Mouse (Mus musculus) adrenal gland, postnatal 10 days (tissue): ENCODE data around the gene Nck2. TPM values are rescaled to one million over a fixed set of nuclear protein-coding genes. Genes with fewer than 3 reads are reported as not detected.
"Not testable (repeated sequence)": the region's sequence is repeated elsewhere in the genome, so short reads cannot be mapped to it uniquely, and the experiment has no call there.

Experiments
- DNase-seq: peaks from one replicate; pipeline ENCODE4 v3.0.0; 2021; ENCODE audit warnings: mixed read lengths
- total RNA-seq, 2 experiments: library from RNA; stranded (reverse); gene quantifications; 2 replicates each; pipeline ENCODE4 v1.2.3; 2021

Nck2 gene
- total RNA-seq, 2 experiments from 2014 or later: 27.0 to 33.9 TPM

DNA sequence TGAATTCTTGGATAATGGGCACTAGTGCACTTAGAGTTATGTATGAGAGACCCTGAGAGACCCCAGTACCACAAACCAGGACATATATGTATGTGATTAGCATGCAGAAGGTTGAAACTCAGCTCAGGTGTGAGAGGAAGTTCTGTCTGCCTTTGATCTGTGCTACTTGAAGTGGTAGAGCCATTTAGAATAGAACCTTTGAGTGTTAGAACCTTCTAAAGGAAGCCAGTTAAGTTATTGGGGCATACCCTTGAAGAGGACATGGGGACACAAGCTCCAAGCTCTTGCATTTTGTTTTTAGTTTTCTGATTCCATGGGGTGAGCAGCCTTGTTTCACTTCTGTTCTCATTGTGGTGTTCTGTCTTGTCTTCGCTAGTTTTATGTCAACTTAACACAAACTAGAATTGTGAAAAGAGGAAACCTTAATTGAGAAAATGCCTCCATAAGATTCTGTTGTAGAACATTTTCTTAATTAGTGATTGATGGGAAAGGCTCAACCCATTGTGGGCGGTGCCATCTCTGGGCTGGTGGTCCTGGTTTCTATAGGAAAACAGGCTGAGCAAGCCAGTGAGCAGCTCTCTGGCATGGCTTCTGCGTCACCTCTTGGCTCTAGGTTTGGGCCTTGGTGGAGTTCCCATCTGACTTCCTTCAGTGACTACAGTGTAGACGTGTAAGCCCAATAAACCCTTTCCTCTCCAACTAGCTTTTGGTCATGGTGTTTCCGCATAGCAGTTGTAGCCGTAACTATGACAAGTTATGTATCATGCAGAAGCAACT, 57.0 kb downstream of the Nck2 start:
- DNase-seq: no peak

DNA sequence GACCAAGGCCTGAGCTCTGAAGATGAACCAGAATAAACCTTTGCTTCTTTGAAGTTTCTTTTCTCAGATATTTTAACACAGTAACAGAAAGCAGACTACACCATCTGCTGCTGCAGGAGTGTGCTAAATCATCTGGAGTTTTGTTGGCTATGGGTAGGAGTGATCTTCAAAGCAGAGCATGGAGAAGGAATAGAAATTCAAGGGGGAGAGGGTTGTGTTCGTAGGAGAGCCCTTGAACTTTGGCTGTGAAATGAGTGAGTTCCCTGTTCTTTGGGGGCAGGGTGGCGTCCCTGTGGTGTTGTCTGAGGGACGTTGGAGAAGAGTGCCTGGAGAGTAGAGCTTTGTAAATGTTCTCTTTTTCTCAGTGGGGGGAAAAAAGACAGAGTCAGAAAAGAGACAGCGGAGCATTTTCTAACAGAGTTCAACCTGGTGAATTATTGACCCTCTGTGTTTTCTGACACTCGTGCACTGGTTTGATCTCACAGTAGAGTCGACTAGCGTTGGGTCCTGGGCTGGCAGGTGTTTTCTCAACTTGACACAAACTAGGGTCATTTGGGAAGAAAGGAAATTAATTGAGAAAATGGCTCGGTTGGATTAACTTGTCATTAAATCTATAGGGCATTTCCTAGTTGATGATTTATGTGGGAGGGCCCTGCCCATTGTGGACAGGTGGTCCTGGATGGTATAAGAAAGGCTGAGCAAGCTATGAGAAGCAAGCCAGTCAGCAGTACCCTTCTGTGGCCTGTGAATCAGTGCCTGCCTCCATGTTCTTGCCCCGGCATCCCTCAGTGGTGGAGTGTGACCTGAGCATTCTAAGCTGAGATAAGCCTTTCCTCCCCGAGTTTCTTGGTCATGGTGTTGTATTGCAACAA, 57.8 kb downstream of the Nck2 start:
- peak; percentile 52 for DNase-seq

DNA sequence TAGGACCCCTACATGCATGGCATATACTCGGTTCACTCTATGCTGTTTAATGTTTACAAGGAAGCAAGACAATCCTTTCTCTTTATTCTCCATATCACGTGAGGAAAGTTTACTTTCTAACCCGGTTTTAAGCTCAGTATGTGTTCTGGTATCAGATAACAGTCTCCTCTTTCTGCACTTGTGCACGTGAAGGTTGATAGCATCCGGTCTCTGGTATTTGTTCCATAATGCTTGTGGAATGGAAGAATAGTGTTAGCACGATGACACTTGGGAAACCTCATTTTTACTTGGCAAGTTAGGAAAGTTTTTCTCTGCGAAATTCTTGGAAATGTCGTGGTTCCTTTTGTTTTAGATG, 58.4 kb downstream of the Nck2 start:
- DNase-seq: no peak

DNA sequence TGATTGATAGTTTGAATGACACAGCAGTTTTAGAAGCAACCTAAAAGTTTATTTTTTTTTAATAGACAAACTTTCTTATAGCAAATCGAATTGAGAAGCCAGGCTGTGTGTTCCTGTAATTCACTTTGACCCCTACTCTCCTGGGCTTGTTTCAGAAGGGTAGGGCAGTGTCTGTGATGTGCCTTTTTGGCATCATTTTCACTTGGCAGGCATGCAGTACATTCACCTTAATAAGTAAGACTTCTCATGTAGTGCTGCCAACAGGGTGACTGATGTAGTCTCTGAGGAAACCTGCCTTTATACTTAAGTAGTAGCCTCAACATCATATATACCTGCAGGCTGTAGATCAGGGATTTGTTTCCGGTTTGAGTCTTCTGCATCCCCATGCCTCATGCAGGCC, 58.9 kb downstream of the Nck2 start:
- DNase-seq: no peak

DNA sequence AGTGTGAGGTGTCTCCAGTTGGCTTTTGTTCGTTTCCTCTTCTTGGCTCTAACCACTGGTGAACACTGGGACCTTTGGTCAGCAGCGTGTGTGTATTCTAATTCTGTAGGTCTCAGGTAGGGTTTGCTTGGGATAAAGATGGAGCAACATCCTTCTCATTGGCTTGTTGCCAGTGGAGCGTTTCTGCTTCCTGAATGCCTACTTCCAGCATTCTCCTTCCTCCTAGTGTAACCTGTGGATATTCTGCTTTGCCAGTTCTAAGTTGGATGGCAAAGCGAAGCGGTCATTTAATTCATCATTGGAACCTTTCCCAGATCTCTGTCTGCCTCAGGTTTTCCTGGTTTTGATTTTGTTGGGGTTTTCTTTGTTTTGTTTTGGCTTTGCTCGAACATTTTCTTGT, 59.3 kb downstream of the Nck2 start:
- no peak for DNase-seq

DNA sequence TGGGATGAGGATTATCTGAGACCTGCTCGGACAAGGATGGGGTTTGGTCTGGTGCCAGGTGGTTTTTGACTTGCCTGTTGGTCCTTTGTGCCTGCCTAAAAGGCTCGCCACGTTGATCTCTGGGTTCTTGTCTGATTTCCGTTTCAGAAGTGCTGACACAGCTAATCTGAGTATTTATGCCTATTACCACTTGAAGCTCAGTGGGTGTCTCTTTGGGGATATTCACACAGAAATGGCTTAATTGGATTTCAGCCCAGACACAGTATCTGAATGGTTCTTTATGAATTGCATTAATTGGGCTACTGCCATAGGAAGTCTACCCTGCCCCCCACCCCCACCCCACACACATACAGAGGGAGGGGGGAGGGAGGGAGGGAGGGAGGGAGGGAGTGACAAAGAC, 59.9 kb downstream of the Nck2 start:
- no peak for DNase-seq

DNA sequence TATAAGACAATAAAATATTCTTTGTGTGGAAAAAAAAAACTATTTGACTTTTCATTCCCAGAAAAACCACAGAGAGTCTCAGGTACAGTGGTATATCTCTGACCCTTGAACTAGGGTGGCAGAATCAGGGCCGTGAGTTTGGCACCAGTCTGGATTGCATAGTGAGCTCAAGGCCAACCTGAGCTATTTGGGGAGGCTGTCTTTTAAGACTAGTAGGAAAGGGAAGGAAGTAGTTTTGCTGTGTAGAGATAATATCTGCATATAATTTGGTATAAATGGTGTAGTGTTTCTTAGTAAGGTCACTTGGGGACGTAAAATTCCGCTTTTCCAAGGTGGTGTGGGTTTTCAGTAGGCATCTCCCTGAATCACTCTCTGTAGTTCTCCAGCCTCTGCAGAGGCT, 62.3 kb downstream of the Nck2 start:
- DNase-seq: peak; percentile 28

DNA sequence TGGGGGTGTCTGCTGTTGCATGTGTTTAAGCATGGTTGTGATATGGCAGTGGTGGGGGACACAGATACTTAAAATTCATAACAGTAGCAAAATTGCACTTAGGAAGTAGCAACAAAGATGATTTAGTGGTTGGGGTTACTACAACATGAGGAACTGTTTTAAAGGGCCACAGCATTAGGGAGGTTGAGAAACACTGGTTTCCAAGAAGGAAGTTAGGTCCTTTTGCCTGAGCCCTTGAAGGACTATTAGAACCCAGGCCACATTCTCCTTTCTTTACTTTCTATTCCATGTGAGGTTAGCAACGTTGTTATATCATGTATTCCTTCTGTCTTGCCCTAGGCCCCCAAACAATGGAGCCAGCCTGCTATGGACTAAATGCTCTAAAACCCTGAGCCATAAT, 63.4 kb downstream of the Nck2 start:
- no peak for DNase-seq

DNA sequence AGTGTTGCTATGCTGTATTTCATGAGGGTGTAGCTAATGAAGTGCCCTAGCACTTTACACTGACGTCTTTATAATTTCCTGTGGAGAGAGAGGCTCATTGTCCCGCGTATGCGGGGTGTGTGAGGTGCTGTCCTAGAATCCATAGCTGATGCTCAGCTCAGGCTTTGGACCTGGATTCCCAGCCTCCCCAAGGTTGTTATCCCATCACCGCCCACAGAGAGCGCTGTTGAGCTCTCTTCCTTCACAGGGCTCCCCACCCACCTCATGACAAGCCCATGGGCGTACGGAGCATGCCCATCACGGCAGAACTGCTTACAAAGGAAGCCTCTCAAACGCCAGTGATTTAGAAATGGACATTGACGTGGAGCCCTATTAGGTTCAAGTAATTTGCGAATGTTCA, 66.9 kb downstream of the Nck2 start:
- DNase-seq: no peak

DNA sequence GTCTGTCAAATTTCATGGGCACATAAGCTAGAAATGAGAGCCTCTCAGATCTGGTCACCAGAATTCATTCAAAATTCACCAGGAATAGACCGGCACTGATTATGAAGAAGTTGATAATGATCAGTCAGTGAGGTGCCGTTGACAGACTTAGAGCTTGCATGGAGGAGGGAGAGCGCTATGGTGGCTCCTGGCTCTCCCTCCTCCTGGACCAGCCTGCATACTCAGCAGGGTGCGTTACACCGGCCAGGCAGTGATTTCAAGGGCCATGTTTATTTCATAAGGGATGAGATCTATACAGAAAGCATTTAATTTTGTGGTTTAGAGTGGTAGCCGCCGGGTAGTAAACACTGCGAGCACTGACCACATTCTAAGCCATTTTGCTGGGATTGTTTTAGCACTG, 67.3 kb downstream of the Nck2 start:
- DNase-seq: no peak

DNA sequence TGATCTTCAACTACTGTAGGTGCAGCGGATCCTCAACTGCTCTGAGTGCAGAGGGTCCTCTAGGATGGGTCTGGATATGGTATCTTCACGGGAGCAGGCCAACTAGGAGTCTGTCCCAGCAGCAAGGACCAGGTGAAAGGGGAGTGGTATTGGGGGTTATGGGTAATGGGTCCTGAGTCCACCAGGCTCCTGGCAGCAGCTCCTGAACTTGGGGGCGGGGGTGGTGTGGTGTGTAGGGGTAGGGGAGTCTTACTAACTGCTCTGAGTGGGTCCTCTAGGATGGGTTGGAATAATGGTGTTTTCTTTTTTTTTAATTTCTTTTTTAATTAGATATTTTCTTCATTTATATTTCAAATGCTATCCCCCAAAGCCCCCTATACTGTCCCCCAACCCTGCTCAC, 73.0 kb downstream of the Nck2 start:
- DNase-seq: no peak

DNA sequence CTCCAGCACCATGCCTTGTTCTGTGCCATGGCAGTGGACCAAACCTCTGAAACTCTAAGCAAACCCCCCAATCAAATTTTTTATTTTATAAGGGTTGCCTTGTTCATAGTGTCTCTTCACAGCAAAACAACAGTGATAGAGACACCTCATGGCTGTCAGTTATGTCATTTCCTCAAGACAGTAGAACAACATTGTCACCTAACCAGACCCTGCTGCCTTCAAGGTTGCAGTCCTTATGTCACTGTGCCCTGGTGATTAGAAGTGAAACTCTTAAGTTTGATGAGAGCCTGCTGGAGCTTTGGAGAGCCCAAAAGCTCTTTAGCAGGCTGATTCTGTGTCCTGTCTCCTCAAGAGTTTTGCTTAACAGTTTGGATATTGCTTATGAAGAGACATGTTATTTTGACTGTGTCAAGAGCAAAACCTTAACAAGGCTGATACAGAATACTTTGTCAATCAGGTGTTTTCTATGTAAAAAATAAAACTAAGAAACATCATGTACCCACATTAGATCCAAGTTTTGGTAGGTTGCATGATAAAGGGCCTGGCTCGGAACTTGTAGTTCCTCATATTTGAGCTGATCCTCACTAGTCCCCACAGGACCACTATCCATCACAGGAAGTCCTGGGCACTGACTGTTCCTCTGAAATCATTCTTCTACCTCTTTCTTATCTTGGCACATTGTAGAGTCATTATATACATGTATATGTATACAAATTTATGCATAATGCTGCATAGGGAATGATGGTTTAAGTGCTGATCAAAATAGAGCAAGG, 76.0 kb downstream of the Nck2 start:
- no peak for DNase-seq

DNA sequence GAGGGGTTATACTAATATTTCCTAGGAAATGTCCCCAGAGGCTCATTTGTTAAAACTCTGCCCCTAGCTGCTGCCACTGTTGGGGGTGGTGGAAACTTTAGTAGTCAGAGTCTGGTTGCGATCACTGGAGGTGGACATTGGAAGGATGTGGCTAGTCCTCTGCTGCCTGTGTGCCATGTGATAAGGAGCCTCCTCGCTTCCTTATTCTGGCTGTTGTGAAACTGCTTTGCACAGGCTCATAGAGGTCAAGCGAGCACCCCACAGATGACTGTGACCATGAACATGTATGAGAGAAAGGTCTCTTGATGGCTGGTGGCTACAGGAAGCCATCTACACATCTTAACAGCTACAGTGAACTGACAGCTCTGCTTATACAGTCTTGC, 76.6 kb downstream of the Nck2 start:
- DNase-seq: no peak

DNA sequence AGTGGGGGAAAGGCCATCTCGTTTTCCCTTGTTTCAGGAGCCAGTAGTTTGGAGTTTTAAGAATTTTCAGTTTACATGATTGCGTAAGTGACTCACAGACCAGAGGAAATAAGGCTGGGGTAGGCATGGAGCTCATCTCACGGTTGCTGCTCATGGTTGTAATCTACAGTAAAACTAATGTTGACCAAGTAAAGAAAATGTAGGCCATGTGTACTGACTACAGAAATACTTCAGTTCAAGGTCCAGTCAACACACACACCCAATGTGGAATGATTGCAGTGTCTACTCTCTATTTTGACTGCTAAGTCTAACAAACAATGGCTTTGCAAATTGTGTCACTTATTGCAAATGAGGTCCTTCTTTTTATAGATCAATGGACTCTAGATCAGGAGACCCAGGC, 77.1 kb downstream of the Nck2 start:
- DNase-seq: no peak

DNA sequence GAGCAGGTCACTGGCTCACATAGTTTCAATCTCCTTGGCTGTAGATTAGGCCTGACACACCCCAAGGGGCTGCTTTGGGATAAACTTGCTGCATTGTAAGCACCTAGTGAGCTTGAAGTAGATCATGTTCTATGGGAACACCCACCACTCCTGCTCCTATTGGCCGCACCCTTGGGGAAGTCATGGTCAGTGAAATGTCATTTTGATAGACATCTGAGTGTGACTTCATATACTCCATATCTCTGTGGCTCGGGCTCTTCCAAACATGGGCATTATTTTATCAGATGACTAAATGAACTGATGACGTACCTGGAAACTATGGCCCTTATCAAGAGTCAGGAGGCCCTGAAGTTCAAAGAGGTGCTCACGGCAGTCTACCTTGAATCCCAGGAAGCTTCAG, 77.6 kb downstream of the Nck2 start:
- DNase-seq: no peak

DNA sequence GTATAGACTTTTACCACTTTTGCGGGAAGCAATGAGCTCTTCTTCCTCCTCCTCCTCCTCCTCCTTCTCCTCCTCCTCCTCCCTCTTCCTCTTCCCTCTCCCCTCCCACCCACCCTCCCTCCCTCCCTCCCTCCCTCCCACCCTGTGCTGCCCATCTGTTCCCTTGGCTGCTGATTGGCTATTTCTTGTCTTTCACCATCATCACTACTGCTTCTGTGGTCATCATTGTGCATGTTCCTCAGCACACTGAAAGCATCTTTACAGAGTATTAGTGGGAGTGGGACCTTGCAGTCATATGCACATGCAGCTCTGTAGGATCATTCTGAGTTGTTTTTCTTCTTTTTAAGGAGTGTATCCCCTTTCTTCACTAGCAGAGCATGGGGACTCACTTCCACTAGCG, 78.6 kb downstream of the Nck2 start:
- no peak for DNase-seq

DNA sequence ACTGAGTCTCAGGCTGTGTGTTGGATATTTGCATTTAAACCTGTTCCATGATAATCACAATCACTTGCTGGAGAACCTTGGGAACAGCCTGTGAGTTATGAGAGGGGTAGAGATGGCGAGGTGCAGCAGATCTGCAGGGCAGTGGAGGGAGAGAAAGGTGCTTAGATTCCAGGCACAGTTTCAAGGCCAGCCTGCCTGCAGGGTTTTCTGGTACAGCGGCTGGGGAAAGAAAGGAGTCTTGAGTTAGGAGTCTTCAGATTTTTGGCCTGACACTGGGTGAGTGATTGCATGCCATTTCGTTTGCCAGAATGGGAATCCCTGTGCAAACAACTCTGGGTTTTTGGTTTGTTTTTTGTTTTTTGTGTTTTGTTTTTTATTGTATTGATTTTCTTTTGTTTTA, 80.0 kb downstream of the Nck2 start:
- no peak for DNase-seq

DNA sequence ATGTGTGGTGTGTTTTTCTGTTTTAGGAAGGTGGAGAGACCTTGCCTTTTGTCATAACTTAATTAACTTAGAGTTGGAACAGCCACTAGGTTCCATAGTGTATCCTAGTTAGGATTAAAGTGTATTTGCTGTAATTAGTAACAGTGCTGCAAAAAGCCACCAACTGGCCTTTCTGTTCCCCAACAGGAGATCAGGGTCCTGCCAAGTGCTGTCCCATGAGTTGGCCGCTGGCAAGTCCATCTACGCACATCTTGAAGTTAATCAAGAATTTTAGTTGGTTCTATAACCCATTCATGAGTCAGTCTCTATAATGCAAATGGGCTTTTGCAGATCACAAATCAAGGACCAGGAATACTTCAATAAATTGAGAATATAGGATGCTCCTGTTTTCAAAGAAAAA, 83.9 kb downstream of the Nck2 start:
- no peak for DNase-seq

DNA sequence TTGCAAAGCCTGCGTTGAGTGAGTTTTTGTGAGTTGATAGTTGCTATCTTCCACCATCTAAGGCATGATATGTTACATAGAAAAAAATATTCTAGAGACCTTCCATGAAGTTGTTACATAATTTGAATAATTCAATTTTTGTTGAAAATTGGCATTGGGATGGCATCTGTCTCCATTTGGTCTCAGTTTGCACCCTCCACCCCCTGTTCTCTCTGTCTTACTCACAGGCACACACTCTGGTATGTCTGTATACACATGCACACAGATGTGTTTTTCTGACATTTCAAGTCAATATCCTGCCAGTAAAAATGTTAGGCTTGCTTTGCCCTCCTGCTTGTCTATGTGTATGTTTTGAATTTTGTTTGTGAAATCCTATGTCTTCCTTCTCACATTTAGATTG, 84.7 kb downstream of the Nck2 start:
- no peak for DNase-seq

DNA sequence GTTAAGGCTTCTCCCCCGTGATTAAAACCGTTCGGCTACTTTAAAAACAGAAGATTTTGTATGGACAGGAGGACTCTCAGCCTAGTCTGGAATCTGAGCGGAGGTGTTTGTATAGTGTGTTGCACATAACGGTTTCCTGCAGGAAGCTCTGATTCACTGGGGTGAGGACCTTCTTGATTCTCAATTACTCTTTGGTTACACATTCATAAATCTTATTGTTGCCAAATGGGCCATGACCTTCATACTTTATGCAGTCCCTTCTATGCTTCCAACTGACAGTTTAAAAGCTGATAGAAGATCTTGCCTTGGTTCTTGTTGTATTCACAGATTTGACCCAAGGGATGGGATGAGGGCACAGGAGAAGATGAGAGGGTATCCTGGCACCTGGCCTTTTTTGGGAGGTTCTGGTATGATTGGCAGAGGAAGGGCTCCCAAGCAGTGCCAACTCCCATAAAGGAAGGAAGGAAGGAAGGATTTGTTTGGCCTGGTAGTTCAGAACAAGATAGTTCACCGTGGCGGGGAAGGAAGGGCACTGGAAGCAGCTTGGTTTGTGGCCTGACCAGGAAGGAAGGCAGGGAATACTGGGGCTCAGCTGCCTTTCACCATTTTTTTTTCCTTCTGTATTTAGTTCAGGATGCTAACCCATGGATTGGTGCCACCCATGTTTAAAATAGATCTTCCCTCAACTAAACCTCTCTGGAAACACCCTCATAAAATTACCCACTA, 86.1 kb downstream of the Nck2 start:
- DNase-seq: no peak

DNA sequence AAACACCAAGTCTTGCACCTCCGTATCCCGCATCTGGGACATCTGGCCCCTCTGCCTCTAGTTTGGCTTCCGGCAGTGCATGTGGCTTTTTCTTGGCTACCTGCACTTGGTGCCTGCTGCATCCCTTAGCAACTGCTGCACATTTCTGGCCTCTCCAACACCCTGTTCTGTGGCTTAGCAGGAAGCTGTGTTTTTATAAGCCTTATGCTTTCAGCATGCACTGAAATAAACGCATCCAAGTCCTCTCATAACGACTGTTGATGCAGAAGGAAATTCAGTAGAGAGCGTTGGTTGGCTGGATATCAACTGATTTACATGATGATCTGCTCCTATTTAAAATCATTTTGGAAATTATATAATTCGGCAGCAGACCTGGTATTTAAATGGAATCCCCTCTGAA, 86.9 kb downstream of the Nck2 start:
- no peak for DNase-seq

DNA sequence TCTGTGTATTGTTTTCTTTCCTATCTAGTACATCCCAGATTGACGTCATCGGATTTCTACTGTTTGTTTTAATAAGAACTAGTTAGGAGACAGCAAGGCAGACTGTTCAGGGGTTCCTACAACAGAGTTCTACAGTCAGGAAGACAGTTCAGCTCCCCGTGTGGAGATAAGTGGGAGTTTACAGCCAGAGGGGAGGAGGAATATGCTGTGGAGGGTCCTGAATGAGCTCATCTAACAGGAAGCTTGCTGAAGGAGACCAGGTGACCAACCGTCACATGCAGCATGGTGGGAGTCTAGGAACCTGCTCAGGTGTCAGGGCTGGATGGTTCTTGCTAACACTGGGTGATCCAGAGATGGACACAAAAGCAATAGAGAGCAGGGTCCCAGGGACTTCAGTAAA, 87.9 kb downstream of the Nck2 start:
- DNase-seq: no peak

DNA sequence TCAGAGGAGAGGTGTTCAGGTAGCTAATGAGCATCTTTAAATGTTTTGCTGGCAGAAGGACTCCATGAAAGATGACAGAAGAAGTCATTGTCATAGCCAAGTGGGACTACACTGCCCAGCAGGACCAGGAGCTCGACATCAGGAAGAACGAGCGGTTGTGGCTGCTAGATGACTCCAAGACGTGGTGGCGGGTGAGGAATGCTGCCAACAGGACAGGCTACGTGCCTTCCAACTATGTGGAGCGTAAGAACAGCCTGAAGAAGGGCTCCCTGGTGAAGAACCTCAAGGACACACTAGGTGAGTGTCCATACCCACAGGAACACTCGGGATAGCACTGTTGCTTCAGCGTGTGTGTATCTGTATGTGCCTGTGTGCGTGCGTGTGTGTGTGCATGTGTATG, 89.1 kb downstream of the Nck2 start:
- not testable (repeated sequence) for DNase-seq
